Mouse (Mus musculus) right cerebral cortex, postnatal 10 days (tissue): ENCODE measurements around the gene Zbtb40.

ENCODE experiments used
- DNase-seq, 2 experiments: peaks; one replicate each; pipeline ENCODE4 v3.0.0; 2021; ENCODE audit warnings: low spot score in 2 of 2

Gene Zbtb40

DNA sequence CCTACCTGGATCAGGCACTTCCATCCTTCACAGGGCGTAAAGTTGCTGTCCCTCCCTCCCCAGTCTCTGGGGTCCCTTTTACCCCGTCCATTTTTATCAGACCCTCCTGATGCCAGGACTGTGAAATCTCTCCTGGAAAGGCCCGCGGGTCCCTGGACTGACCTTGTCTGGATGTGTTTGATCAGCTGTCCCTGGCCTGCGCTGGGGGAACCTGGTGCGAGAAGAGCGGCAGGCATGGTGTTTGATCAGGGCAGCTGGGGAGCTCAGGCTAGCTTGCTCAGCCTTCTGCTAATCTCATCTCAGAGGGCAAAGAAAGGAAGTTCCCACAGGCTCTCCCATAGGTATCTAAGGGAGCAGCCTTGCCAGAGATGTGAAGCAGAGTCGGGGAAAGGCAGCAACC lies 71.4 kb downstream of the Zbtb40 start:
- no peak for DNase-seq

DNA sequence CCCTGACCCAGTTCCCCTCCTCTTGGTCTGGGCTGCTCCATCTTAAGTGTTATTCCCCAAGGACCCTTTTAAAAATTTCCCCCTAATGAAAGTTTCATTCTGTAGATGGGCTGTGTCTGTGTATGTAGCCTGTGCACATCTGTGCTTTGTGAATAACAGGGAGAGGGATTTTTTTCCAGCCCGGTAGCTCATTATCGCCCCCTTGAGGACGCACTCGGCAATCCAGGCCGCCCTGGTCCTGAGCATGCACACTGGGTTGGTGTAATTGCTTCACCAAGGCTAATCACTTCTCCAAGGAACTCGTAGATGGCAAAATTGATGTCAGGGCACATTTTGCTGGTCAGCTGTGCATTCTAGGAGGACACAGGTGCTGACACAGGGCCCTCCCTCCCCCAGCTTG lies 77.7 kb downstream of the Zbtb40 start:
- no peak for DNase-seq

DNA sequence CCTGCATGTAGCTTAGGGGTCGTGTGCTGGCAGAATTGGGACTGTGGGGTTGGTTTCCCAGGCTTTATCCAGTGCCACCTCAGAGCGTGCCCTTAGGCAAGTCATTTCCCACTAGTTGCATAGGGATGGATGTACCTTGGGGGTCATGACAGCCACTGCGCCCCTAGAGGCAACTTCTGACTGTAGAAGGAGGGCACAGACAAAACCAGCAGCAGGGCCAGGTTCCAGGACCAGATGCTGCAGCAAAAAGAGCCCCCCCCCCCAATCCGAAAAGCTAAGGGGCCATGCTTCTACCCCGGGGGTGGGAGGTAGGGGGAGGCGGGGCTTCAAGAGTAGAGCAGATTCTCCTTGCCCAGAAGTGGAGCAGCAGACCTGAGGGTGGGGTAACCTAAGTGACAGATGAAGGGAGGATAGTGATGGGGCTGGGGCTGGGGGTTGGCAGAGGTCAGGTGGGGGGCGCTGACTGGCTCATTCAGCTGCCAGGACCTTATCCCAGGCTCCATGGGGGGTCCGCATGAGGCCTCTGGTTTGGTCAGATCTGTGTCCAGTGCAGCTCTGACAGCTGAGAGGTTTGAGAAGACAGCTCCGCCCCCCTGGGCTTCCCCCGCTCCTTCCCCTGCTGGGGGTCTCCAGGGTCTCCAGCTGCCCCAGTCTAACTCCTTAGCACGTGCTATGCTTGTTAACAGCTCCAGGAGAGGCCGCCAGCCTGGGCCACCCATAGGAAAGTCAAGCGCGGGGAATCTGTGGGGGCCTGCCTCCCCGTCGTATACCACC lies 78.9 kb downstream of the Zbtb40 start:
- no peak for DNase-seq

DNA sequence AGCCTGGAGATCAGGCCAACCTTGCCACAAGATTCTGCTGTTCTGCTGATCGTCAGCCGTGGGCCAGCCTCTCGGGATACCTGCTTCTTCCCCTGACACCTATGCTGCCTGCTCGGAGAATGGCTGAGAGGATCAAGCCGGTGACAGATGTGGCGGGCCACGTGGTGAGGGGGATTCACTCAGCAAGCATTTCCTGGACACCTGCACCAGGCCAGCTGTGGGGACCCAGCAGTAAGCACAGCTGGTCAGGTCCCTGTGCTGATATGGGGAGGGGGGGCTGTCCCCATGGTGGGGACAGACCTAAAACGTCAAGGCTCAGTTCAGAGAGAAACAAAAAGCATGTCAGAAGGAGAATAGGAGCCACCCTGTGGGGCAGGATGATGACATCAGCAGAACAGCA lies 79.5 kb downstream of the Zbtb40 start:
- no peak for DNase-seq

DNA sequence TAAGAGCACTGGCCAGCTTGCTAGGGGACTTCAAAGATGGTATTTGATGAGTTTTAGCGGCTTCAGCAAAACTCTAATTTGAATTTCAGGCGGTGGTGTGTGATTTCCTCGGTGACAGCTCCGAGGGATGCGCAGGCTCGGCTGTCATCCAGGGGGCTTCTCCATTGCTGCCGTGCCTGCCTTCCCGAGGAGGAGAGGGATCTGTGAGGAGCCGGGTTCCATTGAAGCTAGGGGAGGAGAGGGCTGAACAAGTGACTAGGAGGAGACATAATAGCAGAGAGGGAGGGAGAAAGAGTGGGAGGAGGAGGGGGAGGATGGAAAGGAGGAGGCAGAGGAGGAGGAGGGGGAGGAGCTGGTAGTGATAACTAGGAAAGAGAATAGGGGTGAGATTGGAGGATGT lies 81.1 kb downstream of the Zbtb40 start:
- peak; percentile 66 to 68 for DNase-seq

DNA sequence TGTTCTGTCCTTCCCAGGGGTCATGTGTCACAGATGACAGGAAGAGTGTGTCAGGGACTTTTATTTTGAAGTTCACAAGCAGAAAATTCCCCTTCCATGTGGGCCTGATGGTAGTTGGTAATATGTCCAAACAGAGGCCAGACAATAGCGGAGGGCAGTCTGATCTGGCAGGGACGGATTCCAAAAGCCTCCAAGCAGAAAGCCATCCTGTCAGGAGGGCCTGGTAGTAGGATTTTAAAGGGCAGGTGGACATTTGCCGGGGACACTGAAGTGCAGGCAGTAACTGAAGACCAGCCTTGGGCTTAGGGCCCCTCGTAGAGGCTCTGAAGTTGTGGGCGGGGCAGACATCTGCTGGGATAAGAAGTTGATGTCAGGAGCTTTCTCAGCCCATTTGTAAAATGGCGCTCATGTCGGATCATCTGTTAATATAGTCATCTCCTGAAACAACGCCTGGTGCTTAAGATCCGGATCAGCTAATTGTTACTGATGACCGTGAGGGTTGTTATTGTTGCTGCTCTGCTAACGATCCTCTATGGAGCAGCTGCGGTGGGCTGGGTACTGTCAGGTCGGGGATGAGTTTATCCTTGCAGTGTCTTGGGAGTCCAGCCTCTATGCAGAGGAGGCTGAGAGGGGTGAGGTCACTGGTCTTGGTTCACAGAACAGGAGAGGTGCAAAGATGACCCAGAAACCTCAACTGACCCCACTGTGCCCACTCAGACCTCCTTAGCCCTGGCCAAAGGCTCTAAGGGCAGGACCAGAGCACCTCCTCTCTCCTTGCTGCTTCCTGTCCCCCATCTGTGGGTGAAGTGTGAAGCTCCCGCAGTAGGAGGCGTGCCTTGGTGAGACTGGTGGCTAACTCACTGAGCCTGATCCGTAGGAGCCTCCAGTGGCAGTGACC lies 81.9 kb downstream of the Zbtb40 start:
- DNase-seq: no peak

DNA sequence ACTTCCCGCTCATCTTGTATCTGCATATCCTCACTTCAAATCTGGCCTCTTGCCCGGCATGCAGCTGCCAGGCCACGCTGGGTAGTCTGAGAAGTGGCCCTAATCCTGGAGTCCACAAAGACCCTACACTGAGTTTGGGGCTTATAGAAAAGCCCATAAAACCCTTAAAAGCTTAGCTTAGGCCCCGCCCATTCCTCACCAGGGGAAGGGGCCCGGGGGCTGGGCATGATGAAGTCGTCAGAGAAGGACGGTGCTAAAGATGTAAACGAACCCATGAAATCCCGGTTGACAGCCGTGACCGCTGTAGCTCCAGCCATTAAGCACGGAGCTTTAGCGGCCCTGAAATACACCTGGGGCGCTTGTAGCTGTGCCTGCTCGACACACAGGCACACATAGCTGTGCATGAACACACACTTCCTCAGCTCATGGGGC lies 83.6 kb downstream of the Zbtb40 start:
- DNase-seq: peak in 1 of 2 experiments; percentile 49

DNA sequence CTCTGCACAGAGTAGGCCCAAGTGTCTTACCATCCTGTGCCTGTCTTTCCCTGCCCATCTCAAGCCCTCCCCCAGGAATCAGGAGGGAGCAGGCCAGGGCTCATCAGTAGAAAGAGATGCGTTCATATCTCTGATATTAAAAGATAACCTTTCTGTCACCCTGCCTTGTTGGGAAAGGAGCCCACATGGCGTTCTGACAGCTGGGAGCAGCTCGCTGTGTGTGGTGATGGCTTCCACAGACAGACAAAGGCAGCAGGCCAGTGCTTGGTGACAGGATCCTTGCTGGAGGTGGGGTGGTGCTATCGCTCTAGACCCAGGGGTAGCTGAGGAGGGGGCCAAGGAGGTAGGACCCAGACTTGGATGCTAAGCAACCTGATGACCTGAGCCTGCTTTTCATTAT lies 86.2 kb downstream of the Zbtb40 start:
- DNase-seq: no peak

DNA sequence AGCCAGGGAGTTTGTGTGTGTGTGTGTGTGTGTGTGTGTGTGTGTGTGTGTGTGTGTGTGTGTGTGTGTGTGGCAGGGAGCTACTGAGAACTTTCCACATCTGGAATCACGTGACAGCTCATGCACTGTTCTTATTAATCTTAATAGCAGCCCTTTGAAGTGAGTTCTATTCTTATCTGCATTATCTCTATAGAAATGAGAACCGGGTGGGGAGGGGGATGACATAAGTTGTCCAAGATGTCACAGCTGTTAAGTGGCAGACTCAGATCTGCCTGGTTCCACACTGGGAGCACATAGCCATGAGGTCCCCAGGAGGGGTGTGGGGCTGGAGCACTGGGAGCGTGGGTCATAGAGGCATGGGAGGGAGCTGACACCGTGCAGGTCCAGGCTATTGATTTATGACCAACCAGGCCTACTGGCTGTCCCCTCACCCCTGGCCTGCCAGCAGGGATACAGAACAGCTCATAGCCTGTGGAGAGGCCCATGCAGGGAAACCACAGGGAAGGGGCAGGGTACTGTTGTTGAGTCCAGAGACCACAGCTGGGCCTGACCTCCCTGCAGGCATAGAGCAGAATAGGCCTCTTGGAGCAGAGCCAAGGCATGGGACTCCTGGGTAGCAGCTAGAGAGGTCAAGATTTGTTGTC lies 86.8 kb downstream of the Zbtb40 start:
- no peak for DNase-seq

DNA sequence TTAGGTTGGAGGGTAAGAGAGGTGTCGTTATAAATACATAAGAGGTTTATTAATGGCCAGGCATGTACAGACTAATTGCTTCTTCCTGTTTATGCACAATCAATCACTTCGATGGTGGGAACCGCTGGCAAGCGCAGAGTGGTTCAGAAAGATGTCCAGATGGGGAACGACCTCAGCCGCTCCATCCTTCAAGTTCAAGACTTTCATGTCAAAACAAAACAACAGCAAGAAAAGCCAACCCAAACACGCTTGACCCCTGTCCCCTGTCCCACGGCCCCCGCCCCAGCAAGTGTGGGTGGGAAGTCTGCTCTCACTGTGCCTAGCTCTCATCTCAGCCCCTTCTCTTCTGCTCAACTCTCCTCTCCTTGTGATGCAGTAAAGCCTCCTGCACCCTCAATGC lies 88.0 kb downstream of the Zbtb40 start:
- DNase-seq: no peak

DNA sequence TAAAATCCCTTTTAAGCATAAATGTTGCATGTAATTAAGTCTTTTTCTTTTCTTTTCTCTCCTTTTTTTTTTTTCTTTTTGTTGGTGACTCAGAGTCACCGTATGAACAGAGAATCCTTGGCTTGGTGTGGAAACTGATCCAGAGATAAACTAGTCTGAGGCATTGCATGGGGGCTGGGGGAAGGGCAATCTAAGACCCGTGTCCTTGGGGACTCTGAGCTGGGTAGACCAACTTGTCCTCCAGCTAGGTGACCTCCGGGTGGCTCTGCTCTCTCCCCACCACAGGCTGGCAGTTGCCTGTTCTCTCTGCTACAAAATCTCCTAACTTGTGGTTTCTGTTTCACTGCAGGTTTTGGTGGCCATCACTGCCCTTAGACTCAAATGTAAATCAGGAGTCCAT lies 88.5 kb downstream of the Zbtb40 start:
- DNase-seq: no peak

DNA sequence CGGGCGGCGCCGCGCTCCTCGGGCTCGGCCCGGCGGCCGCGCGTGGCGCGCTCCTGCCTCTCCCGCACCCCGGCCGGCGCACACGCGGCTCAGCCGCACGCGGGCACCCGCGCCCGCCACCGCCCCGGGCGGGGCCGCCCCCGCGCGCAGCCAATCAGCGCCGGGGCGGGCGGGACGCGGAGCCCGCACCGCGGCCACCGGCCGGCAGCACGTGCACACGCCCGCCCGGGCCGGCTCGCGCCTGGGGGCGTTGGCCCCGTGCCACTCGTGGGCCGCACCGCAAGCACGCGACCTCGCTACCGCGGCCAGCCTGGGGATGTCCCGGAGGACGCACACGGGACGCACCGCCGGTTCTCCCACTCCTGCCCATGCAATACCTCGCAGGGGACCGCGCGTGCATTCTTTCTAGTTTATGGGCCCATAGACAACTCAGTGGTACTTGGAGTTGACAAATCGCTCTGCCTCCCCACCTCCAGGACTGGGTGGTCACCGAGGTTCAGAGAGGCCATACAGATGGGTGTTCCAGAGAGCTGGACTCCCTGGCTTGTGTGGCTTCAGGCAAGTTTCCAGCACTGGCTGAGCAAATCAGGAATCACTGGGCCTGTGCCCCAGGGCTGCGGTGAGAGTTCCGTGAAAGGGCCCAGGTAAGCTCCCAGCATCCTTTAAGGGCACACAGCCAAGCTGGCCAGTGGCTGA lies 91.7 kb downstream of the Zbtb40 start, which contains the start of gene Epha8:
Gene Epha8, minus strand, starts transcription at position 66 of the 696 bp plus-strand sequence.
- no peak for DNase-seq

DNA sequence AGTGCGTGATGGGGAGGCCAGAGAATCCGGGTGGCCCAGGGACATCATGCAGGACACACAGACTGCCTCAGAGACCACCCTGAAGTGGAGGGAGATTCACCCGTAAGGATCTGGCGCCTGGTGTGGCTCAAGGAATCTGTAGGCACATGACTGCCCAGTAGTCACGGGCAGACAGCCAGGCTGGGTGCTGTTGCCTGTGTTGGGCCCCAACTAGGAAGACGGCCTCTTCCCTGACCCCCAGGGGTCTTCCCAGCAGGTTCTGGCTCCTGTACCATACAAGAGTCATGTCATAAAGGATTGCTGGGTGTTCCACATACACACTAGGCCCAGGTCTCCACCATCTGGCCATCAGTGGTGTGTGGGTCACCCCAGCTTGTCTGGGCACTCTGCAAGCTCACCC lies 94.0 kb downstream of the Zbtb40 start:
- DNase-seq: no peak

DNA sequence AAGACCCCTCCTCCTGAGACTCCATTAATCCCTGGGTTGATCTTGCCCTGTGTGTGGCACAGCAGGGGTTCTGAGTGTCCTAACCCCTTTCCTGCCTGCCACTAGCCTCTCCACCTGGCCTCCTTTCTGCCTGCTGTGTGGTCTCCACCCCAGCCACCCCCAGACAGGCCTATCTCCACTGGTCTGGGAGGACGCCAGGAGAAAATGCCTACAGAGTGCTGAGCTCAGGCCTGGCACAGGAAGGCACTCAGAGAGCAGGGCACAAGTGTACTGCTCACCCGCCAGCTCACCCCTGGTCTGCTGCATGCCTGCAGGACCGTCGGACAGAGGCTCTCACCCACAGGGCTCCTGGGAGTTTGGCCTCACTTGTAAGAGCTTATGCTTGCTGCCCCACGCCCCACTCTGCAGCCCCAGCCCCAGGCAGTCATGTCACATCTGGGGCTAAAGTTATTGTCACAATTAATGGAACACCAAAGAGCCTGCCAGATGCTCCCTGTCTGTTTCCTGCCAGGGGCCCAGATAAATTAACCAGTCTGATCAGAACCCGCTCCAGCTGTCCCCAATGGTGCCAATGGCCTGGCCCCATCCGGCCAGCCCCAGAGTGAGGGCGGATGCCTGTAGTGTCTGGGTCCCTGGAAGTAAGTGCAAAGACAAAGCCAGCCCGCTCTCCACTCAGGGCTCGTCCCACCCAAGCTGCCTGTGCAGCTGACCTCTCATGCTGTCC lies 99.2 kb downstream of the Zbtb40 start:
- no peak for DNase-seq

DNA sequence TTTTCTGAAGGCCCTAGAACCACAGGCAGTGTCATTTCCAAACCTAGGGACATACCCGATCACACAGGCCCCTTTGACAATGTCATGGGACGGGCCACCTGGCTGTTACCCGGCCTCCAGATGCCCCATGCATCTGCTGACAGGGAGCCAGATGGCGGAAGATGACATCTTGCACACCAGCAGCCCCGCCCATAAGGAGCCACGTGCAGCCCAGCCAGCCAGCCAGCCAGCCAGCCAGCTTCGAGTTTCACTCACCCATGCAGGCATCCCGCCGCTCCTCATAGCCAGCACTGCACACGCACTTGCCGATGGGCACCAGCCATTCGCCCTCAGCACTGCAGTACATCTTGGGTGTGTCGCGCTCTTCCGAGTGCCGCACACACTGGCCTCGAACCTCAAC lies 103.2 kb downstream of the Zbtb40 start:
- DNase-seq: no peak

DNA sequence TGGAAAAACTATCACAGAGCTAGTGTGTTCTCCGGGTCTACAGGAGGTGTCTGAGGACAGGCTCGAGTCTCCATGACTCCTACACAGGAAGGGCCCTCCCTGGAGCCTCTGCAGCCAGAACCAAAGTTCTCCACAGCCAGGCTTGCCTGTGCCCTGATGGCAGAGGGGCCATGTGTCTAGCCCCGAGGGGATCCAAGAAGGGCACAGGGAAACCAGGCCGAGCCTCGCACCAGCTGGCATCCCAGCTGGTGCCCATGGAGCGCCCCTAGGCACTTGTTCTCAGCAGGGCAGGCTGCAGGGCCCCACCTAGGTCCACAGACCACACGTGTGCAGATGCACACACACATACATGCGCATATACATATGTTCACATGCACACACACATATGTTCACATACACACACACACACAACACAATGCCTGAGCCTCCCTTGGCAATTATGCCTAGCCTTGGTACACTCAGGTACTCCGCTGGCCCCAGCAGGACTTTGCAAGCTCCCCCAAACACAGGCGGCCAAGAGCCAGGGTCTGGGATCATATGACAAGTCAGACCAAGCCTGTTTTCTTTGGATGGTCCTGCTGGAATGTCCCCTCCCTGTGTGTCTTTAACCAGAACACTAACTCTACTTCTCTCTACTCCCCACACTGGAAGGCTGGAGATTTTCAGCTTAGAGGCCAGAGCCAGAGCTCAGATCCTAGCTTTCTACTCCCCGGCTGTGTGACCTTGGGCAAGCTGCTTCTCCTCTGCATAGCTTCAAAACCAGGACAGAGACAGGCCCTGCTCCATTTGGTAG lies 103.8 kb downstream of the Zbtb40 start:
- no peak for DNase-seq

DNA sequence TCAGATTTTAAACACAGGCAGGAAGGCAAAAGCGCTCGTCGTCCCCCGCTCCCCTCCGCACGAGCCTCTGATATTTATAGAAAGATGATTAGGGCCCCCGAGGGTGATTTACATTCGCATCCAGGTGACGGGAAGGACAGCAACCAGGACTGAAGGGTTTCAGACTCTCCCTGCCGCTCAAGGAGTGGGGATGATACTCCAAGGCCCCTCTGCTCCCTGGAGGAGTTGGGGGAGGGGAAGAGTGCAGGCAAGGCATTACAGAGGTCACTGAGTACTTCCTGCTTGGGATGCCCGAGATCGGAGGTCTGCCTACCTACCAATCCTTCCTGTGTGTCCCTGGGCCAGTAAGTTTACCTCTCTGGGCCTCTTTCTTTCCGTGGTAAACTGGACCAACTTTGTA lies 105.4 kb downstream of the Zbtb40 start:
- DNase-seq: no peak

DNA sequence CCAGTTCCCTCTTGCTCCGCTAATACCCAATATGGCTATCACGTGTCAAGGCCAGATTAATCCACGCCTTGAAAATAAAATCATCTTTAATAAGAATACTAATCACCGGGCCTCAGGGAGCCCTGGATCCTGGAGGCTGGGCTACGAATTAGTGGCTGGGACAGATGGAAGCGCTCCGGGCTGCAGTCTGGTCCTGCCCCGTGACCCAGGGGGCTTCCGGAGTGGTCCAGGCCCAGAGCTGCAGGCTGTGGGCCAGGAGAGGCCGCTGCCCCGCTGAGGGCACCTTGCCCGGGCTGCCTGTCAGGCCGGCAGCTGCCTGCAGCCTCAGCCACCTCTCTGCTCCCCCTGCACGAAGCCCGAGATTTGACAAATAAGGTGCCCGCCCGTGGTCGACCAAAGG lies 105.8 kb downstream of the Zbtb40 start:
- no peak for DNase-seq

DNA sequence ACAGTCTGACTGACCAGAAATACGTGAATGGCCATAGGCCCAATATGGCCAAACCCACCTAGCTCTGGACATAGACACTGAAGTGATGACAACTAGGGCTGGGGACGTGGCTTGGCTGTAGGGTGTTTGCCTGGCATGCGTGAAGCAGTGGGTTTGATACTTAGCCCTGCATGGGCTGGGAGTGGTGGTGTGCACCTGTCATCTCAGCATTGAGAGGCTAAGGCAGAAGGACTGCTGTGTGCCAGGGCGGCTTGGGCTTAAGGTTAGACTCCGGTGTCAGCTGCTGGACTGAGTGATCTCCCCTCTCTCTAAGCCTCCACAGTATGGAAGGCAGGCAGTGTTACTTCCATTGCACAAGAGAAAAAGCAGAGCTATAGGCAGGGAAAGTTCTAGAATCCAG lies 110.7 kb downstream of the Zbtb40 start:
- no peak for DNase-seq

DNA sequence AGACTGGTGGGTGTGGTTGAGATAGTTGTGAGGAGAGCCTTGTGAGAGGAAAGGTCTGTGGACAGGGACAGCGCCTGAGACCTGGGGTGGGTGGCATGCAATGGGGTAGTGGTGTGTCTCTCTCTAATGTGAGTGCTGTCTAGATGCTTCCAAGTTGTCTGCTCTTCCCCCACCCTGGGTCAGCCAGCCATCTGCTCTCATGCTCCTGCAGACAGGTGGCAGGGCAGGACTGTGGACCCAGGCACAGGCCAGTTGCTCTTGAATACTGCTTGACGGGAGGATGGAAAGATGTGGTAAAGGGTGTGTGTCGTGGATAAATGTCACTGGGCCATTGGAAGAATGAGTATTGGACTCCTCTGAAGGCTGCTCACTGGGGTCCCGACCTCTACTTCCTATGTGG lies 111.3 kb downstream of the Zbtb40 start:
- DNase-seq: no peak
